Mouse (Mus musculus): Measurements from ENCODE around the gene Acvr1. TPM values are rescaled to one million over a fixed set of nuclear protein-coding genes. Genes with fewer than 3 reads are reported as not detected.

Gene Acvr1
- polyA plus RNA-seq, 1 experiment from 2014 or later, result 9.4 TPM

DNA sequence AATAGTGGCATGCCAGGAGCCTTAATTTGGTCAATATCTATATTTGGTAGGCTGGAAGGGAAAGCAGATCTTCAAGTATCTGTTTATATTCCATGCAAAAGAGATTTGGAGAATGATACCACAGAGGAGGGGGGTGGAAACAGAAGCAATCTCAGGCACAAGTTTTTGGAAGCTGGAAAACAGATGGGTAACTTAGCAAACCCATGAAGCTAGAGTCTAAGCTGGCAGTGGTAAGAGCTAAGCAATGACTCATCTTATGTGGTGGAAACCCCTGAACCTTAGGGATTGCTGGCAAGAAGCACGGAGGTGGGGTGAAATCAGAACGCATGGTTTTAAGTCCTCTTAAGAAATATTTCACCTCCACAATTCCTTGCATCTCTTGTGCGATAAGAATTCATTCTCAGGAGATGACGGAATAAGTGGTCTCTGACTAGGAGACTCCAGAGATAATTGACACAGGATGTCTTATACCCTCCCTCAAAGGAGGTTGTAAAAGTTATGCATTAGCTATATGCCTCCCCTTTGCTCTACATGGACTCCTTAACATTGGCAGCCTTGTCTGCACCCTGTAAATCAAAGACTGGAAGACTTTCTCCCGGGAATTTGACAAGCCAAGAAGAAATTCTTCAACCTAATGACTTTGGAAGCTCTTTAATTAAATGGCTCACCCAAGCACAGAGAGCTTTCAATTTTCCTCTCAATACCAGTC is 157.9 kb downstream of the Acvr1 start:
- 81% methylated on average over 5 of the region's 5 CpGs for WGBS
- DNase-seq (ENCODE audit: low spot score), result no peak

GRCm38 (mm10) chr2:58403481-58403880 is 163.5 kb downstream of the Acvr1 start:
- no peak for DNase-seq (ENCODE audit: low spot score)
- H3K36me3 ChIP-seq, result no peaks in the 10 kb centered on the region
- H3K9me3 ChIP-seq, result no peaks in the 10 kb centered on the region
- H3K4me3 ChIP-seq, result no peak overlapping the region
- H3K27me3 ChIP-seq (ENCODE audit: insufficient read depth, poor library complexity, severe bottlenecking), result no peaks in the 10 kb centered on the region
- H3K27ac ChIP-seq, result no peak overlapping the region
- 96% methylated on average over 2 of the region's 2 CpGs for WGBS
- no peaks in the 10 kb centered on the region for H3K4me1 ChIP-seq

More for the DNA sequence above, 157.9 kb downstream of the Acvr1 start:
- no peaks in the 10 kb centered on the region for H3K36me3 ChIP-seq
- no peaks in the 10 kb centered on the region for H3K4me1 ChIP-seq
- no peaks in the 10 kb centered on the region for H3K9me3 ChIP-seq
- no peaks in the 10 kb centered on the region for H3K27me3 ChIP-seq (ENCODE audit: insufficient read depth, poor library complexity, severe bottlenecking)
- H3K27ac ChIP-seq, result no peak overlapping the region
- H3K4me3 ChIP-seq, result no peak overlapping the region

GRCm38 (mm10) chr2:58388601-58389000 is 178.4 kb downstream of the Acvr1 start:
- H3K36me3 ChIP-seq, result no peaks in the 10 kb centered on the region
- WGBS, result 83% methylated on average over 7 of the region's 7 CpGs
- no peaks in the 10 kb centered on the region for H3K4me1 ChIP-seq
- H3K4me3 ChIP-seq, result no peak overlapping the region
- H3K9me3 ChIP-seq, result no peaks in the 10 kb centered on the region
- no peak for DNase-seq (ENCODE audit: low spot score)
- H3K27me3 ChIP-seq (ENCODE audit: insufficient read depth, poor library complexity, severe bottlenecking), result no peaks in the 10 kb centered on the region
- H3K27ac ChIP-seq, result no peak overlapping the region

DNA sequence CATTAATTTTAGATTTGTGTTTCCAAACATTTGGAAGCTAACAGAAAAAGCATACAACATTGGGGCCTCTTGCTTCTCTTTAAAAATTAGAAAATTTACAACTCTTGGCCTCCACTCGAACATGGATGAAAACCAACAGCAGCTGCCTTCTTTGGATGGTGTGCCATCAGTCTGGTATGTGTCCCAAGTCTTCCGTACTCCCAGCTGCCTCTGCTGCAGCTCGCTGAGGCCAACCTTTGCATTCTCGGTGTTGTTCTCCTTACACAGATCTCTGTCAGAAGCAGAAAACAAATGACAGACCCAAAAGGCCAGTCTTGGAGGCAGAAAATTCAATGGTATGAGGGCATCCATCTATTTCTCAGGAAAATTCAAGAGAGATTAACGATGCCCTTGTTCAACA is 186.9 kb downstream of the Acvr1 start:
- no peaks in the 10 kb centered on the region for H3K27me3 ChIP-seq (ENCODE audit: insufficient read depth, poor library complexity, severe bottlenecking)
- H3K9me3 ChIP-seq, result no peaks in the 10 kb centered on the region
- no peak for DNase-seq (ENCODE audit: low spot score)
- H3K36me3 ChIP-seq, result no peaks in the 10 kb centered on the region
- H3K4me1 ChIP-seq, result no peaks in the 10 kb centered on the region
- 82% methylated on average over 5 of the region's 5 CpGs for WGBS
- no peak overlapping the region for H3K4me3 ChIP-seq
- H3K27ac ChIP-seq, result no peak overlapping the region

DNA sequence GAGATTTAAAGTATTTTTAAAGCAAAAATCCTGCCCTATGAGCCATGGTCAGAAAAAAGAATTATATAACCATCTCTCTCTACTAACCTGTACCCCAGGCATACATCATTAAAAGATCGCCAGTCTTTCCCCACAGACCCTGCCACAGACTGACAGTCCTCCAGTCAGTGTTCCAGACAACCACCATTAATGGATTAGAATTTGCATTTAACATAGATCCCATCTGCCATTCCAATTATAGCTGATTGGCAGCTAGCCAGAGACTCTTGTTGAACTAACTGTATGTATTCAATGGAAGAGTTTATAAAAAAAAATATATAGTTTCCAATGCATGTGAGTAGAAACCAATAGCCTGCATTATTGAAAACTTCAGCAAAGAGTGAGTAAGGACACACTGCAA is 187.5 kb downstream of the Acvr1 start:
- Histone ChIP-seq H3K4me3 (no peak overlapping the region), H3K36me3 (no peaks in the 10 kb centered on the region), H3K9me3 (no peaks in the 10 kb centered on the region), H3K4me1 (no peaks in the 10 kb centered on the region), H3K27me3 (ENCODE audit: insufficient read depth, poor library complexity, severe bottlenecking) (no peaks in the 10 kb centered on the region), H3K27ac (no peak overlapping the region)
- DNase-seq (ENCODE audit: low spot score), result no peak
- 78% methylated on average over 1 of the region's 1 CpGs for WGBS

DNA sequence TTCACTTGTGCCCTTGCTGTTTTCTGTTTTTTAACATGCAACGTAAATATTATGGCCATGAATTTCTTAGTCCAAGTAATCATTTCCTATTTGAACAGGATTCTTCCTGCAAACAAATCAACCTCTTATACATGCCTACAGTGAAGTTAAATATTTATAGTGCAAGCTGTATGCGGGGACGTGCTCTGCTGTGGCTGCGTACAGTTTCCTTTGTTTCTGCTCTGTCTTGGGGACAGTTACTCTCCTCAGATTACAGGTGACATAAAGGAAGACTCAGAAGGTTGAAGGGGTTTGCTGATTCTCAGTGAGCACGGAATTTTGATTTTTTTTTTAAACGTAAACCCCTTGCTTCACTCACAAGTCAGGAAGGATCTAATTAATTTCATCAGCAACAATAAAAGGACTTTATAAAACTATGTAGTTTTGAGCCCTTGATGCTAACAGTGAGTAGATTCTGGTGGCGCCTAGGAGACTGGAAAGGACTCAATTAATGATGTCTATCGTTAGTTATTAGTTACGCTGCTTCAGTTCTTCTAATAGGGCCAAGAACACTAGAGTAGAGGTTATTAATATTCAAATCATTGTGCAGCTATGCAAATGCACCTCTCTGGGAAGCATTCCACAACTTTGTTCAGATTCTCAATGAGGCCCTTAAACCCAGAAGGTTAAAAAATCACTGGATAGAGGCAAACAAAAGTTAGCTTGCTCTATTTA is 189.4 kb downstream of the Acvr1 start:
- DNase-seq (ENCODE audit: low spot score), result no peak
- H3K36me3 ChIP-seq, result no peaks in the 10 kb centered on the region
- H3K4me3 ChIP-seq, result no peak overlapping the region
- H3K4me1 ChIP-seq, result no peaks in the 10 kb centered on the region
- H3K9me3 ChIP-seq, result no peaks in the 10 kb centered on the region
- 83% methylated on average over 9 of the region's 9 CpGs for WGBS
- no peaks in the 10 kb centered on the region for H3K27me3 ChIP-seq (ENCODE audit: insufficient read depth, poor library complexity, severe bottlenecking)
- no peak overlapping the region for H3K27ac ChIP-seq

DNA sequence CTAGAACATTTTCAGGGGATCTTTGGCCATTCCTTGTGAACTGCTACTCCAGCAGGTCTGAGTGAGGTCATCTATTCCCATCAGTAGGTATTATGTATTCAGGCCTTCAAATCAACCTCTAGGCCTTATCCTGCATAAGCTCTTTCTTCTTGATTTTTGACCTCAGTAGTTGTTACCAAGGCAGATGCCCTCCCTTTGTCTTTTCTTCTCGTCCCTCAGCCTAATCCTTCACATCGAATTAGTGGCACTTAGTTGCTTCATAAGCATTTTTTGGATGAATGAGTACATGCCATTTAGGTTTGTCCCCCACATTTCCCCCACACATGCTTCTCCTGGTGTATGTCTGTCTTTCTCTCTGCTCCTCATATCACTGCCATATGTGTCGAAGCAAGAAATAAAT is 200.8 kb downstream of the Acvr1 start:
- H3K4me1 ChIP-seq, result no peaks in the 10 kb centered on the region
- no peak overlapping the region for H3K27ac ChIP-seq
- H3K9me3 ChIP-seq, result no peaks in the 10 kb centered on the region
- 79% methylated on average over 3 of the region's 3 CpGs for WGBS
- H3K27me3 ChIP-seq (ENCODE audit: insufficient read depth, poor library complexity, severe bottlenecking), result no peaks in the 10 kb centered on the region
- DNase-seq (ENCODE audit: low spot score), result no peak
- H3K36me3 ChIP-seq, result no peaks in the 10 kb centered on the region
- H3K4me3 ChIP-seq, result no peak overlapping the region

GRCm38 (mm10) chr2:58361361-58362046 is 205.5 kb downstream of the Acvr1 start:
- WGBS, result 83% methylated on average over 3 of the region's 3 CpGs
- peaks cover 20% of the 10 kb centered on the region for H3K27me3 ChIP-seq (ENCODE audit: insufficient read depth, poor library complexity, severe bottlenecking)
- peaks cover 12% of the 10 kb centered on the region for H3K4me1 ChIP-seq
- H3K9me3 ChIP-seq, result no peaks in the 10 kb centered on the region
- no peak for DNase-seq (ENCODE audit: low spot score)
- H3K36me3 ChIP-seq, result no peaks in the 10 kb centered on the region
- no peak overlapping the region for H3K27ac ChIP-seq
- H3K4me3 ChIP-seq, result no peak overlapping the region

GRCm38 (mm10) chr2:58358132-58358460 is 208.9 kb downstream of the Acvr1 start:
- H3K9me3 ChIP-seq, result no peaks in the 10 kb centered on the region
- WGBS, result 14% methylated on average over 3 of the region's 3 CpGs

GRCm38 (mm10) chr2:58357414-58358131 is 209.4 kb downstream of the Acvr1 start, which contains the start of gene Acvr1c:
Gene Acvr1c, minus strand, starts transcription at chr2:58357895.
- WGBS, result under 1% methylated on average over 64 of the region's 65 CpGs
- 0 out of 2 replicates have a peak within 1 kb of the TSS, but pooled peaks have one; percentile 49 for H3K27ac ChIP-seq
- H3K9me3 ChIP-seq, result no peaks in the 10 kb centered on the region
- H3K4me3 ChIP-seq, result peak within 1 kb of the TSS; percentile 70
- peaks cover 26% of the 10 kb centered on the region for H3K27me3 ChIP-seq (ENCODE audit: insufficient read depth, poor library complexity, severe bottlenecking)
- peaks cover 12% of the 10 kb centered on the region for H3K4me1 ChIP-seq
- no peaks in the 10 kb centered on the region for H3K36me3 ChIP-seq
- DNase-seq (ENCODE audit: low spot score), result peak; percentile 76

More at GRCm38 (mm10) chr2:58358132-58358460, 208.9 kb downstream of the Acvr1 start:
- no peak for DNase-seq (ENCODE audit: low spot score)
- Histone ChIP-seq H3K27ac (no peak overlapping the region), H3K4me3 (peak overlapping the region; percentile 70), H3K27me3 (ENCODE audit: insufficient read depth, poor library complexity, severe bottlenecking) (peaks cover 26% of the 10 kb centered on the region), H3K4me1 (peaks cover 12% of the 10 kb centered on the region), H3K36me3 (no peaks in the 10 kb centered on the region)

DNA sequence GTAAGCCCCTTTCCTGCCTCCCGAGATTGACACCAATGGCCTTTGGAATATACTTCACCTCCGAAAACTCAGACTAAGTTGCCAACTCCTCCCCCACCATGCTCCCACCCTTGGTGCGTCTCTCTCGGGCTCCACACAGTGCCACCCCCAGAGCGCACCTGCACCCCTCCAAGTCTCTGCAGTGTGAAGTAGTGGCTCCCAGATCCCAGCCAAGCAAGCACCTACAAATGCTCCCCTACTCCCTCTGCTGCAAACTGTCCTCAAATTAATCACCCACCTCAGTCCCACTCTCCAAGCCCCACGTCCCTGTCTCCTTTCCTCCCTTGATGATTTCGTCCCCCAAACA is 209.9 kb downstream of the Acvr1 start:
- peak overlapping the region; percentile 70 for H3K4me3 ChIP-seq
- H3K9me3 ChIP-seq, result no peaks in the 10 kb centered on the region
- 0 out of 2 replicates have a peak overlapping the region, but pooled peaks have one; percentile 49 for H3K27ac ChIP-seq
- 0% methylated on average over 7 of the region's 7 CpGs for WGBS
- H3K4me1 ChIP-seq, result peaks cover 12% of the 10 kb centered on the region
- no peaks in the 10 kb centered on the region for H3K36me3 ChIP-seq
- H3K27me3 ChIP-seq (ENCODE audit: insufficient read depth, poor library complexity, severe bottlenecking), result peaks cover 26% of the 10 kb centered on the region
- DNase-seq (ENCODE audit: low spot score), result no peak

DNA sequence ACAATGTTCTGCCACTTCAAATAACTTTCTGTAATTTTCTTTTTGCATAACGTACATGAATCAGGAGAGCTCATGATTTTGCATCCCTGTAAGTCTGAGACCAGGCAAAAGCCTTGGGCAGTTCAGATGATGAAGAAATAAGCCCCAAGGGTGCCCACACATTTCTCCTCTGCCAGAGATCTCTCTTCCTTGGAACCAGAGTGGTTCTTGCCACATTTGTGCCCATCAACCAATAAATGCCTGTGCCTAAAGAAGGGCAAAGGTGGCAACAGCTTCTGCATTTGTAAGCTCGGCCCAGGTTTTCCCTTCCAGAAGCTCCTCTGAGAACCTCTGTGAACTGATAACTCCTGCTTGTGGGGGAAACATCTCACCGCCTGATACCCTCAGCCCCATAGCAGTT is 212.6 kb downstream of the Acvr1 start:
- peaks cover 26% of the 10 kb centered on the region for H3K27me3 ChIP-seq (ENCODE audit: insufficient read depth, poor library complexity, severe bottlenecking)
- H3K27ac ChIP-seq, result no peak overlapping the region
- DNase-seq (ENCODE audit: low spot score), result no peak
- no peak overlapping the region for H3K4me3 ChIP-seq
- H3K36me3 ChIP-seq, result no peaks in the 10 kb centered on the region
- no peaks in the 10 kb centered on the region for H3K9me3 ChIP-seq
- peaks cover 12% of the 10 kb centered on the region for H3K4me1 ChIP-seq
- 58% methylated on average over 3 of the region's 3 CpGs for WGBS

- Histone ChIP-seq H3K4me1 (peaks cover 10% of the 10 kb centered on the region), H3K36me3 (no peaks in the 10 kb centered on the region), H3K4me3 (no peak overlapping the region), H3K27ac (no peak overlapping the region), H3K27me3 (ENCODE audit: insufficient read depth, poor library complexity, severe bottlenecking) (peaks cover 17% of the 10 kb centered on the region), H3K9me3 (no peaks in the 10 kb centered on the region)
- no peak for DNase-seq (ENCODE audit: low spot score)
- 66% methylated on average over 5 of the region's 5 CpGs for WGBS
These were observed 214.1 kb downstream of the Acvr1 start for GRCm38 (mm10) chr2:58352846-58353245.
